Mouse (Mus musculus): Measurements from ENCODE around the gene Chdh. TPM values are rescaled to one million over a fixed set of nuclear protein-coding genes. Genes with fewer than 3 reads are reported as not detected.

Chdh gene
- polyA plus RNA-seq, 1 experiment from 2014 or later = 0.45 TPM

DNA sequence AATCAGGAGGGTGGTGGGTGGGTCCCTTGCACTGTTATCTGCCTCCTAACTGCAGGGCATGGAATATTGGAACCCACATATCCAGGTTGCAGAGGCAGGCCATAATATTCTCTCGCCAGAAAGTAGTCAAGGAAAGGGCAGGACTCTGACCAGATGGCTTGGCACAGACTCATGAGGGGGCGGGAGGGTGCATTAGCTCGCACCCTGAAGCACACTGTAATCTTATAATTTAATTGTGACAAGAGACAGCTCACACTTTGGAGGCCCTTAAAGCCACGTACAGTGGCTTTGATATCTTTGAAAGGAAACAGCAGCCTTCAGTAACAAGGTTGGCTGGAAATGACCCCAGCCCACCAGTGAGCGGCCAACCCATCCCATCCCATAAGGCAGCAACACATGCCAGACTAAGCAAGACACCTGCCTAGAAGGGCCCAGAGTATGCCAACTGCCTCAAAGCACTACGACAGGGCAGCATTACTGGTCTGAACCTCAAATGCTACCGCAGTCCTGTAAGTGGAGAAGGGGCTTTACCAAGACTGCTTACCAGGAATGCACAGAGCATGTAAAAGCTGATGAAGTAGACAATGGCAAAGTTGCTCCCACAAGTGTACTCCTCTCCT is 66.6 kb downstream of the Chdh start:
- ATAC-seq (ENCODE audit: insufficient number of reproducible peaks, insufficient read depth, low FRiP score, low TSS enrichment, low read depth) = no peak
- H3K27ac ChIP-seq = no peak overlapping the region
- H3K4me3 ChIP-seq = no peak overlapping the region
- H3K4me2 ChIP-seq = no peak overlapping the region
- 80% methylated on average over 7 of the region's 7 CpGs for WGBS
- H3K27me3 ChIP-seq = no peaks in the 10 kb centered on the region
- no peaks in the 10 kb centered on the region for H3K9me3 ChIP-seq
- H3K4me1 ChIP-seq = peaks cover 5% of the 10 kb centered on the region; the same call in 1 of the 2 replicates
- H3K36me3 ChIP-seq = peaks cover 10% of the 10 kb centered on the region; the same call in 1 of the 2 replicates
- H3K9ac ChIP-seq = no peak overlapping the region

DNA sequence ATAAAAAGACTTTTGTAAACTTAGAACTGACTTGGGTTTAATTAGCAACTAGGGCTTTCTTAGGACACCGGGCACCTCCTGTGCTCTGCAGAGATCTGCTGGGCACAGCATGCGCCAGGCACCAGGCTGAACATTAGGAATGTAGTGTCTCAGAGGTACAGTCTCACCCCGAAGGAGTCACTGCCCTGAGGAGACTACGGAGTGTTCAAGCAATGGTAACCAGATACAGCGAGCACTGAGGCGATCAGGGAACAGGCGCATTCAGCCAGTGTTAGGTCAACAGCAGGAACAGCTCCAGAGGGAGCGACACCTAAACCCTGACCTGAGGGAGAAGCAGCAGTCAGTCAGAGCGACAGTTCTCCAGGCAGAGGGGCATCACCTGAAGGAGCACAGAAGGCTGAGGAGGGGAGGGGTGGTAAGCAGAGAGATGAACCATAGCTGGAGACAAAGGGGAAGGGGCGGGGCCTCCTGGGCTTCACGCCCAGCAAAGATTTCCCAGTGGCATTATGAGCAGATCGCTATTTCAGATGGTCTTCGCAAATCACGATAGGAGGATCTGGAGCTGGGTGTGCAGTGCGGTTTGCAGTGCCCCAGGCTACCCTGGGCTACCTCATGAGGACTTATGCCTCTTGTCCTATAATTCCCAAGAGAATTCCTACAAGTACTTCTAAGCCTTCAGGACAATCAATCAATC is 69.4 kb downstream of the Chdh start:
- ATAC-seq (ENCODE audit: insufficient number of reproducible peaks, insufficient read depth, low FRiP score, low TSS enrichment, low read depth) = no peak
- H3K27ac ChIP-seq = no peak overlapping the region
- no peak overlapping the region for H3K4me3 ChIP-seq
- H3K9ac ChIP-seq = no peak overlapping the region
- 0 out of 2 replicates have a peak, but pooled peaks cover 10% of the 10 kb centered on the region for H3K36me3 ChIP-seq
- WGBS = 69% methylated on average over 15 of the region's 15 CpGs
- peaks cover 5% of the 10 kb centered on the region; the same call in 1 of the 2 replicates for H3K9me3 ChIP-seq
- H3K27me3 ChIP-seq = no peaks in the 10 kb centered on the region
- H3K4me2 ChIP-seq = no peak overlapping the region
- H3K4me1 ChIP-seq = peaks cover 9% of the 10 kb centered on the region; the same call in 1 of the 2 replicates

DNA sequence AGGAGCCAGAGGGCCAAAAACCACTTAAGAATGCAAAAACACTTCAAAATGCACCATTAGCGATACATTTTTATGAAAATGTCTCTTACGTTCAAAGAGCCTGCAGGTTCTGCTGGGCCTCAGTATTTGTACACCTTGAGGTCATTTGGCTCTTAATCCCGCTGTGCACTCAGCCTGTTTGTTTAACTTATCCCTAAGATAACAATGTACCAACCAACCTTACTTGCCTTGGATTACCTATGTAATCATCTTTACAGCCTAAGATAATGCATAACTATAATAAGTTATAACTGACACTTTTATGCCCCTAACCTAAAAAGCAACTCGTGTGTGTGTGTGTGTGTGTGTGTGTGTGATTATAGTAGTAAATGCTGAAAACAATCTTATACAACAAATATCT is 70.9 kb downstream of the Chdh start:
- 69% methylated on average over 4 of the region's 4 CpGs for WGBS
- no peaks in the 10 kb centered on the region for H3K27me3 ChIP-seq
- H3K9ac ChIP-seq = no peak overlapping the region
- H3K4me2 ChIP-seq = no peak overlapping the region
- no peak for ATAC-seq (ENCODE audit: insufficient number of reproducible peaks, insufficient read depth, low FRiP score, low TSS enrichment, low read depth)
- H3K36me3 ChIP-seq = 0 out of 2 replicates have a peak, but pooled peaks cover 10% of the 10 kb centered on the region
- no peak overlapping the region for H3K4me3 ChIP-seq
- no peak overlapping the region for H3K27ac ChIP-seq
- peaks cover 9% of the 10 kb centered on the region; the same call in 1 of the 2 replicates for H3K4me1 ChIP-seq
- H3K9me3 ChIP-seq = peaks cover 5% of the 10 kb centered on the region; the same call in 1 of the 2 replicates

Small RNA genes within 50 kb of the gene (microRNA-seq; reads per million reads assigned to microRNA genes)
- gene Mir6947 = not detected

Other genes starting within 250 kb of the Chdh start
- gene Selenok, start 40.7 kb upstream of the Chdh start, polyA plus RNA-seq (2015; fragmentation: Nextera tagmentation; extraction: Ambion mirVana) = 308 and 361 TPM in 2 replicates
- gene Actr8, start 30.7 kb upstream of the Chdh start, polyA plus RNA-seq (2015; fragmentation: Nextera tagmentation; extraction: Ambion mirVana) = 67.5 and 73.6 TPM in 2 replicates
- gene Il17rb, start 127 bp upstream of the Chdh start, polyA plus RNA-seq (2015; fragmentation: Nextera tagmentation; extraction: Ambion mirVana) = 1.3 and 3.8 TPM in 2 replicates

All from embryonic facial prominence, embryonic 13.5 days (tissue).